Mouse (Mus musculus): Measurements from ENCODE around the gene Vmn2r7.
"Not testable (repeated sequence)": the region's sequence is repeated elsewhere in the genome, so short reads cannot be mapped to it uniquely, and the experiment has no call there.

- TF ChIP-seq CTCF (IDR thresholded peaks at IDR 0.05; ENCODE audit: borderline replicate concordance, extremely low read depth, insufficient read depth, insufficient read length); POLR2A (IDR thresholded peaks at IDR 0.05; ENCODE audit: borderline replicate concordance, extremely low read depth, insufficient read depth, insufficient read length, poor library complexity, severe bottlenecking): not testable (repeated sequence)
Measured at GRCm38 (mm10) chr3:64844665-64845064, at the start of gene Vmn2r7.
